Mouse (Mus musculus) CH12.LX (cell line): ENCODE data around the gene H2-DMa. TPM values are rescaled to one million over a fixed set of nuclear protein-coding genes. Genes with fewer than 3 reads are reported as not detected.

Source experiments
- DNase-seq: peaks from one replicate; pipeline ENCODE4 v3.0.0-alpha.2; 2013; ENCODE audit errors: extremely low read depth
- H3K27ac ChIP-seq: 2 replicates; pipeline ENCODE4 v1.5.1; 2012; ENCODE audit warnings: low read depth, mild to moderate bottlenecking, control low read depth, moderate library complexity; ENCODE audit not compliant: insufficient read depth
- H3K27me3 ChIP-seq: replicated peaks from 2 replicates; pipeline ENCODE3; 2012; ENCODE audit warnings: inconsistent platforms
- H3K36me3 ChIP-seq, 2 experiments: replicated peaks in 1 of 2; 2 replicates each; pipeline versions ENCODE3 to v1.6.1; 2012; ENCODE audit warnings: inconsistent platforms in 1 of 2, low read length in 1 of 2, mild to moderate bottlenecking in 1 of 2, mixed read lengths in 1 of 2, moderate library complexity in 1 of 2; ENCODE audit not compliant: control insufficient read depth in 1 of 2, insufficient read depth in 1 of 2
- H3K4me1 ChIP-seq, 2 experiments: 2 replicates each; pipeline ENCODE4 v1.6.1; 2012; ENCODE audit warnings: inconsistent platforms in 1 of 2, moderate library complexity in 1 of 2; ENCODE audit not compliant: insufficient read depth in 2 of 2, control insufficient read depth in 1 of 2
- H3K4me2 ChIP-seq: 2 replicates; pipeline ENCODE4 v1.6.1; 2012; ENCODE audit warnings: low read depth, mild to moderate bottlenecking, control low read depth; ENCODE audit not compliant: poor library complexity, insufficient read depth, severe bottlenecking
- H3K4me3 ChIP-seq, 3 experiments: fragments of 150-350 bp in 1 of 3; sonication (generic) in 1 of 3; replicated peaks in 1 of 3; 2 replicates each; pipeline versions ENCODE3 to v1.5.1; 2011 to 2012; ENCODE audit warnings: low read depth in 2 of 3, low read length in 2 of 3, mild to moderate bottlenecking in 2 of 3, moderate library complexity in 2 of 3, control low read depth in 1 of 3, improper control_type of control experiment in 1 of 3, inconsistent platforms in 1 of 3, mixed read lengths in 1 of 3; ENCODE audit not compliant: poor library complexity in 1 of 3
- H3K79me2 ChIP-seq: replicated peaks from 2 replicates; pipeline ENCODE4 v1.6.1; 2012; ENCODE audit warnings: mild to moderate bottlenecking, moderate library complexity; ENCODE audit not compliant: control insufficient read depth, poor library complexity, insufficient read depth, severe bottlenecking; ENCODE audit errors: extremely low read depth
- H3K9ac ChIP-seq: 2 replicates; pipeline ENCODE4 v1.6.1; 2012; ENCODE audit warnings: low read depth, mild to moderate bottlenecking, control low read depth, moderate library complexity; ENCODE audit not compliant: insufficient read depth
- H3K9me3 ChIP-seq: replicated peaks from 2 replicates; pipeline ENCODE3; 2012; ENCODE audit warnings: low read length, inconsistent platforms, mixed read lengths
- BHLHE40 ChIP-seq: IDR thresholded peaks from 2 replicates; pipeline ENCODE4 v1.6.1; 2011; ENCODE audit warnings: mild to moderate bottlenecking, low read depth, low read length, improper control_type of control experiment
- CHD1 ChIP-seq: IDR thresholded peaks from 2 replicates; pipeline ENCODE4 v1.6.1; 2012; ENCODE audit warnings: low read depth, low read length, improper control_type of control experiment, inconsistent platforms
- CHD2 ChIP-seq: IDR thresholded peaks from 2 replicates; pipeline ENCODE4 v1.6.1; 2011; ENCODE audit warnings: low read length, improper control_type of control experiment
- ELF1 ChIP-seq: IDR thresholded peaks from 2 replicates; pipeline ENCODE4 v1.6.1; 2014; ENCODE audit warnings: low read depth, mild to moderate bottlenecking, inconsistent platforms, low read length, improper control_type of control experiment
- ETS1 ChIP-seq: conservative IDR thresholded peaks from 2 replicates; pipeline ENCODE4 v1.6.1; 2012; ENCODE audit warnings: low read depth, mild to moderate bottlenecking, inconsistent platforms, low read length, improper control_type of control experiment, moderate library complexity
- IRF4 ChIP-seq: IDR thresholded peaks from 2 replicates; pipeline ENCODE4 v1.6.1; 2014; ENCODE audit warnings: low read depth, mild to moderate bottlenecking, inconsistent platforms, low read length, improper control_type of control experiment
- JUND ChIP-seq: conservative IDR thresholded peaks from 2 replicates; pipeline ENCODE4 v1.6.1; 2011; ENCODE audit warnings: low read depth, low read length, improper control_type of control experiment
- KAT2A ChIP-seq: IDR thresholded peaks from 2 replicates; pipeline ENCODE4 v1.6.1; 2012; ENCODE audit warnings: low read length, improper control_type of control experiment, inconsistent platforms; ENCODE audit not compliant: insufficient replicate concordance
- MAX ChIP-seq: IDR thresholded peaks from 2 replicates; pipeline ENCODE4 v1.6.1; 2011; ENCODE audit warnings: low read length, improper control_type of control experiment
- MAZ ChIP-seq: IDR thresholded peaks from 2 replicates; pipeline ENCODE4 v1.6.1; 2012; ENCODE audit warnings: low read depth, mild to moderate bottlenecking, inconsistent platforms, low read length, improper control_type of control experiment, moderate library complexity
- MEF2A ChIP-seq: IDR thresholded peaks from 2 replicates; pipeline ENCODE4 v1.6.1; 2014; ENCODE audit warnings: low read depth, mild to moderate bottlenecking, inconsistent platforms, low read length, improper control_type of control experiment, borderline replicate concordance
- MYC ChIP-seq: IDR thresholded peaks from 2 replicates; pipeline ENCODE4 v1.6.1; 2011; ENCODE audit warnings: low read depth, mild to moderate bottlenecking, improper control_type of control experiment, low read length
- NELFE ChIP-seq: IDR thresholded peaks from 2 replicates; pipeline ENCODE4 v1.6.1; 2011; ENCODE audit warnings: low read depth, low read length, improper control_type of control experiment
- POLR2A ChIP-seq: IDR thresholded peaks from 2 replicates; pipeline ENCODE4 v1.6.1; 2011; ENCODE audit warnings: low read depth, mild to moderate bottlenecking, improper control_type of control experiment, low read length
- POLR2AphosphoS2 ChIP-seq: IDR thresholded peaks from 2 replicates; pipeline ENCODE4 v1.6.1; 2011; ENCODE audit warnings: low read depth, low read length, improper control_type of control experiment
- RCOR1 ChIP-seq: conservative IDR thresholded peaks from 2 replicates; pipeline ENCODE4 v1.6.1; 2012; ENCODE audit warnings: low read depth, mild to moderate bottlenecking, inconsistent platforms, low read length, improper control_type of control experiment
- TBP ChIP-seq: conservative IDR thresholded peaks from 2 replicates; pipeline ENCODE4 v1.6.1; 2011; ENCODE audit warnings: low read depth, low read length, improper control_type of control experiment
- UBTF ChIP-seq: IDR thresholded peaks from 2 replicates; pipeline ENCODE4 v1.6.1; 2012; ENCODE audit warnings: low read depth, mild to moderate bottlenecking, inconsistent platforms, low read length, improper control_type of control experiment, moderate library complexity
- ZC3H11A ChIP-seq: IDR thresholded peaks from 2 replicates; pipeline ENCODE4 v1.6.1; 2012; ENCODE audit warnings: low read depth, mild to moderate bottlenecking, inconsistent platforms, low read length, improper control_type of control experiment
- ZMIZ1 ChIP-seq: IDR thresholded peaks from 2 replicates; pipeline ENCODE4 v1.6.1; 2012; ENCODE audit warnings: low read depth, mild to moderate bottlenecking, inconsistent platforms, low read length, improper control_type of control experiment
- dilution Hi-C: fragments of 300-500 bp; cut with MboI; formaldehyde crosslinking; loops from 2 replicates; pipeline ENCODE4 v1.14.3; 2020; ENCODE audit warnings: low sequenced_read_pairs; ENCODE audit not compliant: extremely low pct_unique_long_range_greater_than_20kb, extremely low pct_ligation_motif_present
- in situ Hi-C: fragments of 300-500 bp; cut with MboI; formaldehyde crosslinking; loops from 3 replicates; pipeline ENCODE4 v1.14.3; 2019; ENCODE audit warnings: low sequenced_read_pairs, low pct_ligation_motif_present, low pct_unique_long_range_greater_than_20kb, mixed read lengths
- polyA plus RNA-seq: library from polyadenylated mRNA; unstranded; fragments of >175 nt; gene quantifications from 2 replicates; pipeline ENCODE4 v1.2.1, GENCODE M21; 2012; ENCODE audit warnings: low read depth; ENCODE audit not compliant: insufficient read length
- total RNA-seq, 2 experiments: library from RNA; depleted of rRNA; stranded (reverse); fragments of 300-350 nt in 1 of 2; fragments of >200 nt in 1 of 2; gene quantifications; 2 replicates each; pipeline ENCODE4 v1.2.3; 2012 to 2014

The H2-DMa gene
- total and polyA plus RNA-seq, 3 experiments, result 67.7 to 119 (median 112) TPM

- Histone ChIP-seq H3K27me3 (no peaks in the 10 kb centered on the region), H3K4me2 (no peak overlapping the region), H3K9ac (no peak overlapping the region), H3K9me3 (peaks cover 8% of the 10 kb centered on the region), H3K36me3 (peaks cover 3 to 28% of the 10 kb centered on the region in 2 experiments), H3K79me2 (no peaks in the 10 kb centered on the region), H3K4me3 (no peak overlapping the region), H3K27ac (no peak overlapping the region), H3K4me1 (peaks cover 11 to 60% of the 10 kb centered on the region in 2 experiments)
- no peak for TF ChIP-seq MEF2A
- no peak for TF ChIP-seq UBTF
- TF ChIP-seq ELF1, result no peak
- TF ChIP-seq BHLHE40, result no peak
- TF ChIP-seq TBP, result no peak
- TF ChIP-seq IRF4, result no peak
- TF ChIP-seq RCOR1, result no peak
- no peak for TF ChIP-seq KAT2A
- no peak for TF ChIP-seq NELFE
- TF ChIP-seq ZMIZ1, result no peak
- no peak for TF ChIP-seq CHD1
- TF ChIP-seq POLR2A, result no peak
- TF ChIP-seq MAZ, result no peak
- no peak for TF ChIP-seq JUND
- TF ChIP-seq MAX, result no peak
- no peak for TF ChIP-seq ZC3H11A
- TF ChIP-seq POLR2AphosphoS2, result no peak
- TF ChIP-seq CHD2, result no peak
- TF ChIP-seq MYC, result no peak
- dilution Hi-C loops (no loop called here), in situ Hi-C loops (no loop called here)
- DNase-seq, result no peak
These were observed 22.8 kb upstream of the H2-DMa start for GRCm38 (mm10) chr17:34096497-34097010.

- peaks cover 8% of the 10 kb centered on the region for H3K9me3 ChIP-seq
- H3K36me3 ChIP-seq, result peaks cover 3 to 28% of the 10 kb centered on the region in 2 experiments
- TF ChIP-seq CHD2, result no peak
- TF ChIP-seq ETS1, result 0 out of 2 replicates have a peak, but pooled peaks have one; percentile 10
- no peaks in the 10 kb centered on the region for H3K27me3 ChIP-seq
- in situ Hi-C loops (no loop called here), dilution Hi-C loops (no loop called here)
- H3K27ac ChIP-seq, result no peak overlapping the region
- DNase-seq, result no peak
- H3K79me2 ChIP-seq, result no peaks in the 10 kb centered on the region
- no peak overlapping the region for H3K4me3 ChIP-seq
- H3K4me1 ChIP-seq, result peaks cover 11 to 58% of the 10 kb centered on the region in 2 experiments
- H3K4me2 ChIP-seq, result no peak overlapping the region
- H3K9ac ChIP-seq, result no peak overlapping the region
These were observed 22.1 kb upstream of the H2-DMa start for GRCm38 (mm10) chr17:34097272-34097671.
